Mouse (Mus musculus) heart, postnatal 14 days (tissue): ENCODE results near the gene Ralgapa1. TPM values are rescaled to one million over a fixed set of nuclear protein-coding genes. Genes with fewer than 3 reads are reported as not detected.
"Not testable (repeated sequence)": the region's sequence is repeated elsewhere in the genome, so short reads cannot be mapped to it uniquely, and the experiment has no call there.

ENCODE experiments used
- DNase-seq, 2 experiments: peaks; one replicate each; pipeline ENCODE4 v3.0.0; 2021 to 2022
- intact Hi-C: fragments of 180-260 bp; cut with DNase I; formaldehyde crosslinking; loops from one replicate; pipeline ENCODE4 v1.15.1; 2025
- total RNA-seq, 2 experiments: library from RNA; stranded (reverse); gene quantifications; 2 replicates each; pipeline ENCODE4 v1.2.3; 2021

The Ralgapa1 gene
- total RNA-seq, 2 experiments from 2014 or later, result 59.2 to 59.5 TPM

DNA sequence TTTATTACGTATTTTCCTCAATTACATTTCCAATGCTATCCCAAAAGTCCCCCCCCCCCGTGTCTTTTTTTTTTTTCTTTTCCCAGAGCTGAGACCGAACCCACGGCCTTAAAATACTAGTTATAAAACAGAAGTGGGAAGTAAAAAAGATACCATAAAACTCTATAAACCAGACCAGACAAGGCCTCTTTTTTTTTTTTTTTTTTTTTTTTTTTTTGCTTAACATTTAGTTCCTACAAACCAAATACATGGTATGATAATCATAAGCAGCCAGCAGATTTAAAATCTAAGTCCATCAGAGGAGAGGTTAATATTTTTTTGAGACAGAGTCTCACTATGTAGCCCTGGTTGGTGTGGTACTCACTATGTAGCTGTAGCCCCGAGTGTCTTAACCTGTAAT is 4.5 kb downstream of the Ralgapa1 start:
- intact Hi-C loops, result no loop called here
- no peak for DNase-seq

- DNase-seq, result no peak
- intact Hi-C loops, result no loop called here
Observed at GRCm38 (mm10) chr12:55805035-55805434, 15.9 kb downstream of the Ralgapa1 start.

GRCm38 (mm10) chr12:55801131-55801530 is 19.8 kb downstream of the Ralgapa1 start:
- intact Hi-C loops, result no loop called here
- DNase-seq, result no peak

DNA sequence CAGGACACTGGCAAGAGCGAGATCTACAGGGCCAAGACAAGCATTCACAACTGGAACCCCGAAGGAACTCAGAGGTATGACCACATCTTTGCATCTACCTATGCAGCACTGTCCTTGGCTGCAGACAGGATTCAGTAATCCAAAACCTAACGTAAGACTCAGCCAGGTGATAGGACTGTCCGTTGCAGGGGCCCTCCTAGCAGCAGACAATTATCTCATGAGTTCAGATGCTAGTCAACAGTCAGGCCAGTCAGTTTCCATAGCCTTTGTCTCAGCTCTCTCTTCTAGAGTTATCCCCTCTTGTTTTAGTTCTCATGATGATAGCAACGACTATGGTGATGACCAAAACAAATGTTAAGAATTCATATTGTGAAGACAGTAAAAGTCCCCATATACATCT is 20.8 kb downstream of the Ralgapa1 start:
- no peak for DNase-seq
- intact Hi-C loops, result no loop called here

DNA sequence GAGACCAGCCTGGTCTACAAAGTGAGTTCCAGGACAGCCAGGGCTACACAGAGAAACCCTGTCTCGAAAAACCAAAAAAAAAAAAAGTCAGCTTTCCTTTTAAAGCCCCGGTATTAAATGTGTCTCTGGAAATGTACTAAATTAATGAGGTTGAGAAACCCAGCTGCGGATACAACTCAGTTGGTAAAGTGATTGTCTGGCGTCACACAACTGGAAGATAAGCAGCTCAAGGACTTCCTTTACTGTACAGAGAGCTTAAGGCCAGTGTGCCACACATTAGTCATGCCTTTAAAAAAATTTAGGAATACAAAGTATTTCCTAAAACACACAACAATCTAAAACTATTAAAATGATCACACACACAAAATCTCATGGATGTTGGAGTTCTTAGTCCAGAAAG is 22.2 kb downstream of the Ralgapa1 start:
- no peak for DNase-seq
- intact Hi-C loops, result no loop called here

DNA sequence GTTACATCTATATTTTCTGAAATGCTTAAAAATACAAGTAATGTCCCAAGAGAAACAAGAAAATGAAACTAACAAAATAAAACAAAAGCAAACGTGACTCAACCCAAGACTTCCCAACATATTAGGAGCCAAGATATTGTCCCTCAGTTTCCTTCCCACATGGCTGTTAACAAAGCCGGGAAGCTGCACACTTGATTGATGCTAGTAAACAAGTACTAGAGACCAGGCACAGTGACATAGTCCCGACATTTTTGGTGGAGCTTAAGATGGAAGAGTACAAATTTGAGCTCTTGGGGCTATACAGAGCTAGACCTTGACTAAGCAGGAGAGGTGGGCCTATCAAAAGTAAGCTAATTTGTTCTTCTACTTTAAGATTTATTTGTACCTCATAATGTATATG is 23.9 kb downstream of the Ralgapa1 start:
- DNase-seq, result no peak
- intact Hi-C loops, result loop anchor here (2.0 kb wide), 1 partner anchor 24 kb away; the partner anchor contains the start of gene Ralgapa1

GRCm38 (mm10) chr12:55794485-55794884 is 26.5 kb downstream of the Ralgapa1 start:
- intact Hi-C loops, DNase-seq: not testable (repeated sequence)

DNA sequence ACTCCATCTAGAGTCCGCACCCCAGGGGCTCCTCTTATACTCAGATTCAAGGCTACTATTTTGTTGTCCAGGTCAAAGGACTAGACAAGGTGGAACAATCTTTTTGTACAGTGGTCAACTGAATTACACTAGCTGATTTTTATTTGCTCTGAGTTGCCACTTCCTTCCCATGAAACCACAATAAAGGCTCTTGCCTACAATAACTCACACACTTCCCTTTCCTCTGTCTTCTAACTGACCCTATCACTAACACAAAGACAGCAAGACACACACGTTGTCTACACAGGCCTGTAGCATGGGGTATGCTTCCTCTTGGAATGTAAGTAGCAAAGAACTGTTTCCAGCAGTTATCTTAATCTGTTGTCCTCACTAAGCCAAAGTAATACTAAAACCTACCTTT is 35.7 kb downstream of the Ralgapa1 start:
- no peak for DNase-seq
- intact Hi-C loops, result no loop called here

DNA sequence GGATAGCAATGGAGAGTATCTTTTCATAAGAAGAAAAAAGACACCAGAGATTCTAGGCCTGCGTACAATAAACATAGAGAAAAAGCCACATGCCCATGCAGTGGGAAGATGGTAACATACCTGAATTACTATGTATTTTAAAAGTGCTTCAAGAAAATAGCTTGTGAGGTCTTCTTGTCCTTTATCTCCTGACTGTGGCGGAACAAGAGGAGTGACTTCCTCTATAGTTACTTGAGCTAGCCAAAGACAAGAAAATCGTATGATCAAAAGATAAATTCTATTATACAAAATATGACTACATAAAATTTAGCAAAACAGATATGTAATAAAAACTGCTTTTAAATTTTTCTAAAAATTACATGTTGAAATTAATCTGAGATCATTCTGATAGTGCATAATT is 38.3 kb downstream of the Ralgapa1 start:
- intact Hi-C loops, result no loop called here
- DNase-seq, result no peak

GRCm38 (mm10) chr12:55778301-55778700 is 42.7 kb downstream of the Ralgapa1 start:
- intact Hi-C loops, result loop anchor here (1.0 kb wide), 1 partner anchor 53 kb away; no protein-coding TSS in a partner anchor
- peak; percentile 47 to 51 for DNase-seq

DNA sequence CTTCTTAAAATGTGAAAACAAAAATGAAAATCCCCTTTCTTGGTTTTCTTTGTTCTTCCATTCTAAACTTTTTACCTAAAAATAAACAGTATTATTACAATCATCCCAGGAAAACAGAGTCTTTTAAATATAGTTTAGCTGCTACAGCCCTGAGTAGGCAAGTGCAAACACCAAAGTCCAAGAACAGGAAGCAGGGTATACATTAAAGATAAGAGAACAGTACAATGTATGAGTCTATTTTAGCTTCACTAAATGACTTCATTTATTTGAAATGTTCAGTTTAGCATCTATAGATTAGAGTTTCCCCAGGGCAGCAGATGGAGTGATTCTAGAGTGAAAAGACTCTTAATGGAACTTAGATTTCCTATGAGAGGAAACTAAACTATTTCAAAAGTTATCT is 43.6 kb downstream of the Ralgapa1 start:
- intact Hi-C loops, result no loop called here
- DNase-seq, result no peak

DNA sequence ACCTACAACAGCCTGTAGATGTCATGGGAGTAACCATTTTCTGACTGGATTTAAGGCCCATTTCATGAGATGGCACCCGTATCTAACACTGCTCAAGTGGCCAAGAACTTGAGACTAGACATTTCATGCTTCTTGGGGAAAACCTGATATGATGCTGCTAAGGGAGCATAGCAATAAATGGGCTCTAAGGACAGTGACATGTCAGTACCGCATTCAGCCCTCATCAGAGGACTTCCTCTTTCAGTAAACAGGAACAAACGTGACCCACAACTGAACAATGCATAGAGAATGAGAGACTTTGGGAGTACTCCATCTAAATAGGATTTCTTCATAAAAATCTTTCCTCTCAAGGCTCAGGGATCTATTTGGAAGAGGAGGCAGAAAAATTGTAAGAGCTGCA is 46.7 kb downstream of the Ralgapa1 start:
- intact Hi-C loops, result no loop called here

GRCm38 (mm10) chr12:55720319-55720718 is 100.6 kb downstream of the Ralgapa1 start:
- intact Hi-C loops, result loop anchor here (5.0 kb wide), 1 partner anchor 112 kb away; no protein-coding TSS in a partner anchor
- DNase-seq, result peak in 1 of 2 experiments; percentile 5

More for the DNA sequence above, 46.7 kb downstream of the Ralgapa1 start:
- DNase-seq, result no peak

GRCm38 (mm10) chr12:55705881-55706280 is 115.1 kb downstream of the Ralgapa1 start:
- intact Hi-C loops, result no loop called here
- no peak for DNase-seq

GRCm38 (mm10) chr12:55666699-55667098 is 154.3 kb downstream of the Ralgapa1 start:
- intact Hi-C loops, result no loop called here

DNA sequence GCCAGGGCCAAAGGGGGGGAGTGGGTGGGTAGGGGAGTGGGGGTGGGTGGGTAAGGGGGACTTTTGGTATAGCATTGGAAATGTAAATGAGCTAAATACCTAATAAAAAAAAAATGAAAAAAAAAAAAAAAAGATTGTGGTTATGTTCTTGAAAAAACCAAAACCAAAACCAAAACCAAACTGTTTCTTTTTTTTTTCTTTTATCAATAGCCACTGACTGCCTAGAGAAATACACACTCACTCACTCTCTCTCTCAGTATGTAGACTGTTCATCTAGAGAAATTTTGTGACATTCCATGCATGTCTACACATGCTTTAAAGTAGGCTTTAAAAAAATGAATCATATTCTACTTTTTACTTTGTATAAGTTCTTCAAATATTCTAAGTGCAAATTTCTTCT is 157.8 kb downstream of the Ralgapa1 start:
- DNase-seq, intact Hi-C loops: not testable (repeated sequence)

More at GRCm38 (mm10) chr12:55666699-55667098, 154.3 kb downstream of the Ralgapa1 start:
- DNase-seq, result no peak

- intact Hi-C loops, result no loop called here
- DNase-seq, result no peak
Observed at GRCm38 (mm10) chr12:55648011-55648525, 172.9 kb downstream of the Ralgapa1 start.

- intact Hi-C loops, result no loop called here
Observed at GRCm38 (mm10) chr12:55626711-55627110, 194.3 kb downstream of the Ralgapa1 start.

DNA sequence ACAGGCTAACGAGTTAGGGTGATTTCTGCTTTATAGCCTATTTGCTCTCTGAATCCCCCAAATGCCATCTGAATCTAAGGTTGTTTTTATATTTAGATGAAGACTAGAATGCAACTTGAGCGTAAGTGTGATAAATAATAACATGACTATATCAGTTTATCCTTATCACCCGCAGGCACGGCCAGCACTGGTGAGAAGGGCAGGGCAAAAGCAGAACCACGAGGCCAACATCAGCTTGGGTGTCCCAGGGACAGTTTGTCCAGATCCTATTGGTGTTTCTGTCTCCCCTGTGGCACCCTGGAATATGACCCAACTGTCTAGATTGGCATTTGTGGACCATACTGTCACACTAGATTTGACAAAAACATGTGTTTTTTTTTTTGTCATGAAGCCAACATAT is 197.7 kb downstream of the Ralgapa1 start:
- DNase-seq, result no peak
- intact Hi-C loops, result no loop called here

More at GRCm38 (mm10) chr12:55626711-55627110, 194.3 kb downstream of the Ralgapa1 start:
- no peak for DNase-seq

GRCm38 (mm10) chr12:55622615-55623245 is 198.2 kb downstream of the Ralgapa1 start:
- intact Hi-C loops, result no loop called here

DNA sequence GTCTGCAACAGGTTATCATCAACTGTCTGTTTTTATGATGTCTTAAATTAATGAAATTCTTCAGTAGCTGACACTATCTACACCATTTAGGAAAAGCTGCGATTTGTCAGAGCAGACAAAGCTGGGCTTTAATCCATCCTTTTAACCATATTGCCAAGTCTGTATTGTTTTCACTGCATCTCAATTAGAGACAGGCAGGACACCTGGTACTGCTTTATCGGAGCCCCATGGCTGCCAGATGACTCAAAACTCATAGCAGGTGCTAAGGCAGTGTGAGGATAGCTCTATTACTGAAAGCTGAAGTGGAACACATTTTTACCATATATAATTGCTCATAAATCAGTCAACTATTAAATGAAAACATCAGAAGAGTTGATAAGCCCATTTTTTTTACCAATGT is 200.6 kb downstream of the Ralgapa1 start:
- intact Hi-C loops, result no loop called here

More at GRCm38 (mm10) chr12:55622615-55623245, 198.2 kb downstream of the Ralgapa1 start:
- DNase-seq, result no peak

GRCm38 (mm10) chr12:55610812-55611211 is 210.2 kb downstream of the Ralgapa1 start:
- DNase-seq, result no peak
- intact Hi-C loops, result no loop called here

More for the DNA sequence above, 200.6 kb downstream of the Ralgapa1 start:
- DNase-seq, result no peak
